Mouse (Mus musculus) cortical plate, adult 2 months (tissue): ENCODE data around the gene Shd.

Source experiments
- CTCF ChIP-seq: fragments of 200-500 bp; IDR thresholded peaks from 2 replicates; pipeline ENCODE4 v1.5.1; 2011; ENCODE audit warnings: mild to moderate bottlenecking, control low read depth, low read length; ENCODE audit not compliant: insufficient read depth; ENCODE audit errors: extremely low read depth
- POLR2A ChIP-seq: fragments of 200-500 bp; IDR thresholded peaks from 2 replicates; pipeline ENCODE4 v1.6.1; 2011; ENCODE audit warnings: mild to moderate bottlenecking, low read length, control low read depth; ENCODE audit not compliant: insufficient read depth; ENCODE audit errors: extremely low read depth

GRCm38 (mm10) chr17:56011441-56011840 is 41.2 kb downstream of the Shd start:
- TF ChIP-seq CTCF (no peak), POLR2A (no peak)
